Mouse (Mus musculus) cerebellum, postnatal 36 days (tissue): ENCODE data around the gene Xylb.
A peak's percentile ranks its signal among the peaks of the same experiment; 100 is the strongest.
"Not testable (repeated sequence)": the region's sequence is repeated elsewhere in the genome, so short reads cannot be mapped to it uniquely, and the experiment has no call there.

ENCODE experiments used
- DNase-seq, 2 experiments: peaks; one replicate each; pipeline ENCODE4 v3.0.0; 2021 to 2022; ENCODE audit warnings: mixed read lengths in 2 of 2

Gene Xylb

GRCm38 (mm10) chr9:119340909-119341816 lies 16.0 kb upstream of the Xylb start, which contains the start of gene Myd88:
Gene Myd88 (minus strand): TSS chr9:119341411.
- peak; percentile 87 to 89 for DNase-seq

DNA sequence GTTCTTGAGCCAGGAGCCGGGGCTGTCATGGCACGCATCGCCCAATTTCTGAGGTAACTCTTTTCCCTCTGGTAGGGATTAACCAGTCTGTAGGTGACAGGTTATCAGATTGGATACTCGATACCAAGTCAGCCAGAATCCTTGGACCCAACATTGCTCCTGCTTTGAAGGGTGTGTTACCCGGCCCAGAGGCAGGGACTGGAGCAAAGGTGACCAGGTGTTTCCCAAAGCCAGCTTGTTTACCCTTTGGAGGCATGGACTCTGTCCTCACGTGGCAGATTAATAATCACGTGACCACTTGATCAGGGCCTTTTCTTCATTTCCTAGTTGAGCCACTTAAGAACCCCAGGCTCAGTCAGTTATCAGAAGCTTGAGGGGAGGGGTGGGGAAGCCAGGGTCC lies 14.5 kb upstream of the Xylb start:
- DNase-seq: no peak

- no peak for DNase-seq
Observed at GRCm38 (mm10) chr9:119346376-119346775, 10.8 kb upstream of the Xylb start.

DNA sequence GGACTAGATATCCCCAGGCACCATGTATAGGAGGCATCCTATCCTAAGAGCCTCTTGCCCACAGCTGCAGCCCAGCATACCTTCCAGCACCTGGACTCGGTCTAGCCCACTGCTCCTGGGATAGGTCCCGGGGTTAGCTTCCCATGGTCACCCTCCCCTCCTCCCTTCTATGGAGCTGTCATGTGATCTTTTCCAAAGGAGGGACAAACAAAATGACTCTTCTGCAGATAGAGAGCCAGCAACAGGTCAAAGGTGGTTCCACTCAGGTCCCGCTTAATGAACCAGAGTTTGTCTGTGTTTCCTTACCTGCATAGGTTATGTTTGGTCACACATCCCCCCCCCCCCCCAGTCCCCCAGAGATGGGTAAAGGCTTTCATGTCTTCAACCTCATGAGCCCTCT lies 6.7 kb upstream of the Xylb start:
- no peak for DNase-seq

DNA sequence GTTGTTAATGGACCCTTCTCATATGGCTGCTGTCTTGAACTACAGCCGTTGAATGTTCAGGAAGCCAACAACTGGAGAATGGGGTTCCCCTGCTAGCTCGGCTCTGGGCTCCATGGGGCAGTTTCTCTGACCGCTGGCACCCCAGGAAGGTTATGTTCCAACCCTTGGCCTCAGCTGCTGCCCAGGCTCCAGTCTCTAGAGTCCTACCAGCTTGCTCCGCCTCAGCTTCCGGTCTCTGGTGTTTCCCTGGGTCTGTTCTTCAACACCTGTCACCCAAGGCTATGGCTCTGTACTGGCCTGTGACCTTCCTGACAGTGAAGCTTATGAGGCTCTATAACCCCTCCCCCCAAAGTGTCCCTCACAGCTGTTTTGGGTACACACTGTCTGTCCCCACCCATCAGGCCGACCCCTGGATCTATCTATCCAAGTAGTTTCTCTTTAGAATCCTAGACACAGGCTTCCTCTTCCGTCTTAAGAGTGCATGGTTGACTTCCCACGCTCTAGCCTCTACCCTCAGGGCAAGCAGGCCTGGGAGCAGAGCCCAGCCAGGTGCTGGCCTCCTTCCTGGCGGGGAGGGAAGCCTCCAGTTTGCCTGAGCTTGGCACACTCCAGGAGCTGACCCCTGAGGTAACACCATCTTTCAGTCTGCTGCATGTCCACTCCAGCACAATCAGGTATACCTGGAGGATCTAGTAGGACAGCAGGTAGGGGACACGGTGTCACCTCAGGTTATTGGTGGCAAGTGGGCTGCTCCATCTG lies 6.1 kb upstream of the Xylb start:
- no peak for DNase-seq

- peak; percentile 68 to 80 for DNase-seq
Observed at GRCm38 (mm10) chr9:119352060-119352459, 5.1 kb upstream of the Xylb start.

DNA sequence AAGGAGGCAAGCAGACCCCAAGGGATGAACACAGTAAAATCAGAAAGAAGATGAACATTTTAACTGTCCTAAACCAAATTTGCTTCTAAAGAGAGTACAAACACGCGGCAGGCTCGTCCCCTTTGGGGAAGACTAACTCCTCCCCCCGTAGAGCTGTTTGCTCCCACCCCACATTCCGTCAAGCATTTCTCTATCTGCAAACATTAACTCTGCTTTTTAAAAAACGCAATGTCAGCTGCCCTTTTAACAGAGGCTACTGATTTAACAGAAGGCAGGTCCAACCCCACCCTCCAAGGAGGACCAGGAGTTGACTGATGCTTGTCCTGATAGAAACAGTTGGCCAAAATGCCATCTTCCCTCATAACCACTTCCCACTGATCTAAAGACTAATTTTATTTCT lies 3.3 kb upstream of the Xylb start:
- DNase-seq: no peak

DNA sequence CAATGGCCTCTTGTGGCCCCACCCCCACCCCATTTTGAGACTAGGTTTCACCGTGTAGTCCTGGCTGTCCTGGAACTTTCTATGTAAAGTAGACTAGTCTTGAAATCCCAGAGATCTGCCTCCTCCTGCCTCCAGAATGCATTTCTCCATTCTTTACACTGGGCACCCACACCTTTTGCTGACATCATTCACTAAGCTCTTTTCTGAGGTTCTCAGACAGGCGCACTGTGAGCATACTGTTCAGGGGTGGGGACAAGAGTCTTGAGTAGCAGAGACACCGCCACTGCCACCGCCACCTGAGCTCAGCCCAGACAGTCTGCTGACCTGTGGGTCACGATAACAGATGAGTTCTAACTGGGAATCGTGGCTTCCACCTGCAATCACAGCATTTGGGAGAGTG lies 1.2 kb upstream of the Xylb start:
- no peak for DNase-seq

GRCm38 (mm10) chr9:119358058-119358429 lies 863 bp downstream of the Xylb start:
- no peak for DNase-seq

GRCm38 (mm10) chr9:119361416-119361815 lies 4.2 kb downstream of the Xylb start:
- no peak for DNase-seq

DNA sequence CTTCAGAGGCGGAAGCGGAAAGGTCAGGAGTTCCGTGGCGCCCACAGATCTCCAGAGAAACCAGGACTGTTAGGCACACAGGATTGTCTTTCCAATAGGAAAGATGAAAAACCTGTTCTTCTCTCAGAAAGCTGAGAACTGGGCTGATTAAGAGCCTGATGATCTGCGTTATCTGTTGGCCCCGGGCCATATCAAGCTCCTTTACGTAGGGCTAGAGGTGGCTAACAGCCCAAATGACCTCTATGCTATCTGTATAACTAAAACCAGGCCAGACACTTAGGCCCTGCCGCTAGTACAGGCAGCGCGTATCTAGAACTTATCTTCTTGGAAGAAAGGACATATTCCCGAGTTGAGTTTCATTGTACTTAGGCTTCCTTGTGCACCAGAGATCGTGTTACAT lies 6.0 kb downstream of the Xylb start:
- no peak for DNase-seq

GRCm38 (mm10) chr9:119365284-119365683 lies 8.1 kb downstream of the Xylb start, which contains the start of gene Slc22a14:
Gene Slc22a14 (minus strand): TSS chr9:119365553.
- no peak for DNase-seq

GRCm38 (mm10) chr9:119368367-119368766 lies 11.2 kb downstream of the Xylb start:
- DNase-seq: no peak

DNA sequence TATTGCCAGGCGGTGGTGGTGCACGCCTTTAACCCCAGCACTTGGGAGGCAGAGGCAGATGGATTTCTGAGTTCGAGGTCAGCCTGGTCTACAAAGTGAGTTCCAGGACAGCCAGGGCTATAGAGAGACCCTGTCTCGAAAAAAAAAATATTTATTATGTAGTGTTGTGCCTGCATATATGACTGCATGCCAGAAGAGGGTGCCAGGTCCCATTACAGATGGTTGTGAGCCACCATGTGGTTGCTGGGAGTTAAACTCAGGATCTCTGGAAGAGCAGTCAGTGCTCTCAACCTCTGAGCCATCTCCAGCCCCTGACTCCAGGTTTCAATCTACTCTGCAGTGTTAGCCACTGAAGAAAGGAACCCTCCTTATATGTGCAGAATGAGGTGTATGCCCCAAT lies 13.6 kb downstream of the Xylb start:
- not testable (repeated sequence) for DNase-seq

DNA sequence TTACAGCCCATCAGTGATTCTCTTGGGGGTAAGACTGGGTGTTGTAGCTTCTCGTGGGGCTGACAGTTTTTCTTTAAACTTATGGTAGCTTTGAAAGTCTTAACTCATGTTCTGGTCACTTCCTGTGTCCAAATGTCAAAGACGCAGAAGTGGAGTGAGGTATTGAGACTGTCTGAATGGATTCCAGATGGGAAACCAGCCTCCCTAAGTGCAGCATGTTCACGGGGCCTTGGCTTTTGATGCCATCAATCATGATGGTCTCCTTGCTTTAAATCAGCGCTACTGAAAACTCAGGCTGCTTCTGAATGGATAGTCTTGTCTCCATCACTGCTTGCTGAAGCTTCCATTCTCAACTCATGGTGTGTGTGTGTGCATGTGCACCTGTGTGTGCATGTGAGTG lies 14.1 kb downstream of the Xylb start:
- DNase-seq: no peak

GRCm38 (mm10) chr9:119375008-119375407 lies 17.8 kb downstream of the Xylb start:
- no peak for DNase-seq

- no peak for DNase-seq
Observed at GRCm38 (mm10) chr9:119375556-119375955, 18.4 kb downstream of the Xylb start.

DNA sequence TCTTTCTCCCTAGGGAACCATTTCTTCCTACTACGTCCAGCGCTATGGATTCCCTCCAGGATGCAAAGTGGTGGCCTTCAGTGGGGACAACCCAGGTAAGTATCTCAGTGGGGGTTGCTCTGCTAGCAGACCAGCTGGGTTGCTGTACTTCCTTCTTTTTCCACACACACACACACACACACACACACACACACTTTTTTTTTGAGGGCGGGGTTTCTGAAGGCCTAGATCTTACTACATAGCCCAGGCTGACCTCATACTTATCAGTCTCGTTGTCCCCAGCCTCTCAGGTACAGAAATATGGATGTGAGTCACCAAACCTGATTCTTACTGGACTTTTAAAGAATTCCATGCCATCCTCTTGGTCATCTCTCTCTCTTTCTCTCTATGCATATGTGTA lies 21.1 kb downstream of the Xylb start:
- DNase-seq: no peak

DNA sequence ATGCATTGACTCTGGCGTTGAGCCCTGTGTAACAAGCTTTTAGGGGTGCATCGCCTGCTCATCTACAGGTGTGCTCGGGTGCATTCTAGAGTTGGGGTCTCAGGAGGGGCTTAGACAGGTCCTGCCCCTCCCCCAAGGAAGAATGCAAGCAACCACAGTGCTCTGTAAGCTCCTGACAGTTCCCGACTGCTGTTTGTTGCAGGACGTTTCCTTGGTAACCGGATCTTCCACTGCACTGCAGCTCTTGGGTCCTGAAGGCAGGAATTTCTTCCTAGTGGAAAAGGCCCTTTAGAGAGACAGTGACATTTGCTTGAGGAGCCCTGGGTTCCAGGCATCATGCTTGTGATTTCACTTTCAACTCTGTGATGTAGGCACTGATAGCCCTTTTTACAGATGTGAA lies 25.4 kb downstream of the Xylb start:
- DNase-seq: no peak

DNA sequence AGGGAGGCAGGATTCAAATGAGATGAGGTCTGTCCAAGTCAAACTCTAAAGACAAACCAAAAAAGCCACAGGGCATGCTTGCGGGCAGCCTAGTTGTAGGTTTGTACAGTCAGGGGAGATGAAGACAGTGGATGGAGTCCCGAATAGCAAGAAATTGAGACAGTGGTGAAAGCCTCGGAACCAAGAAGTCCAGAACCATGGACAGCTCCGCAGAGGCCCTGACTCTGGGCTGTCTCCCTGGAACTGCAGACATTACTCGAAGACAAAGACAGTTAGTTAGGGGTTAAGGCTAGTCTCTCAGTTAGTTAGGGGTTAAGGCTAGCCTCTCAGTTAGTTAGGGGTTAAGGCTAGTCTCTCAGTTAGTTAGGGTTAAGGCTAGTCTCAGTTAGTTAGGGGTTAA lies 31.8 kb downstream of the Xylb start:
- no peak for DNase-seq

GRCm38 (mm10) chr9:119390214-119390613 lies 33.0 kb downstream of the Xylb start:
- DNase-seq: no peak

DNA sequence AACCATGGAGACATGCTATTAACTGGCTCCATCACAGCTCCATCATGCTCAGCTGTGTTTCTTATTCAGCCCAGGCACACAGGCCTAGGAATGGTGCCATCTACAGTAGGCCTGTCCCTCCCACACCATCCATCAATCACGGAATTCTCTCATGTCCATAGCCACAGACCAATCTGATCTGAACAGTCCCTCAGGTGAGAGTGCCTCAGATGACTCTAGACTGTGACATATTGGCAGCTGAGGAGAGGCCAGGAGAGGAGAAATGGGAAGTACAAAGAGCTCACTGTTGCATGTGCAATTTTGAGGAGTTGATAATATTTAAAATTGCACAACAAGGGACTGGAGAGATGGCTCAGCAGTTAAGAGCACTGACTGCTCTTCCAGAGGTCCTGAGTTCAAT lies 37.6 kb downstream of the Xylb start:
- DNase-seq: no peak

DNA sequence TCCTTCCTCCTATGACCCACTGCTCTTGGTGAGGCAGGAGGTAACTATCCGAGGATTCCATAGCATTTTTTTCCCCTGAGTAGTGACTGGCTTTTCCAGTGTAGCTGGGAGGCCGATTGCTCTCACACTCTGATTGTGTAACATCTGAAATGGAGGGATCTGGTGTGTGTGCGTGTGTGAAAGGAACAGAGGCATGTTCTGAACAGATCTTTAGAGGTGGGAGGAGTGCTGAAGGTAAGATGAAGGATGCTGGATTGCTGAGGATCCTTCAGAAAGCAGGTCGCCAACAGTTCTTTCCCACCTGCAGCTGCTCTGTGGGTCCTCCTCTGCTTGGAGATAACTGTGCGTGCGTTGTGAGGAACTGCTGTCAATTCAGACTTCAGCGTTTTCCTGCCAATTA lies 44.2 kb downstream of the Xylb start:
- DNase-seq: peak in 1 of 2 experiments; percentile 10

GRCm38 (mm10) chr9:119401801-119402214 lies 44.6 kb downstream of the Xylb start, which contains the start of gene Acvr2b:
Gene Acvr2b (plus strand): TSS chr9:119402118.
- DNase-seq: peak; percentile 86 to 94
